Mouse (Mus musculus): ENCODE measurements around the gene Ntf3.

Gene Ntf3

GRCm38 (mm10) chr6:126159279-126160066 lies 7.2 kb downstream of the Ntf3 start:
- DNase-seq (ENCODE audit: low spot score in 2 of 2) = no peak

- DNase-seq (ENCODE audit: low spot score in 2 of 2) = no peak
Measured at GRCm38 (mm10) chr6:126155928-126156327, 10.8 kb downstream of the Ntf3 start.

- DNase-seq (ENCODE audit: low spot score in 2 of 2) = no peak
Measured at GRCm38 (mm10) chr6:126154372-126154982, 12.2 kb downstream of the Ntf3 start.

DNA sequence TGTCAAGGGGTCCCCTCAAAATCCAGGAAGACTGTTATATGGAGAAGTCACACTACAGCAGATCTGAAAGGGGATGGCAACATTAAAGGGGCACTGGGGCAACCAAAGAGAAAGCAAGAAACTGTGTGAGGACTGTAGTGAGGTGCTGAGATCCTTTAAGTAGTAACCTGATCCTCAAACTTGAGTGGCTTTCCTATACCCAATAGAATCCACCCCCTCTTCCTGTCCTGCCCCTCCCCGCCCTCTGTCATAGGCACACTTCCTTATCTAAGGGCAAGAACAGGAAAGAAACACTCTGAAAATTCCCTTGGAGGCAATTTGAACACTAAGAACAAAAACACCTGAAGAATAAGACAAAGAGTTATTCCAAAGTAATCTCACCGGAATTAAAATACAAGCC lies 13.6 kb downstream of the Ntf3 start:
- DNase-seq (ENCODE audit: low spot score in 2 of 2) = no peak

DNA sequence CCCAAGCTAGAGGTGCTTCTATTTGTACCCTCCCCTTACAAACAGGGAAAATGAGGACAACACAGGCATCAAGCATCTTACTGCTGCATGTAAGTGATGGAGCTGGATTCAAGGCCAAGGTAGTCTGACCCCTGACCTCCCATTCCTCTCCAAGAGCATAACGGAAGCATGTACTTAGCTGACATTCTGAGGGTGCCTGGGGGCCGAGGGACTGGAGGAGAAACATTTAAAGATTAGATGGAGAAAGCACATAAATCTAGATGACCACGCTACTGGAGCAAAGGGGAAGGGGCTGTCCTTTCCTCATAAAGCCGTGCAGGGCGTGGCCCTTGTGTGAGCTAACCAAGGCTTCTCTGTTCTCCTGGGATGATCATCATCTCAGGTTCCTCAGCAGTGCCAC lies 23.1 kb downstream of the Ntf3 start:
- no peak for DNase-seq (ENCODE audit: low spot score in 2 of 2)

DNA sequence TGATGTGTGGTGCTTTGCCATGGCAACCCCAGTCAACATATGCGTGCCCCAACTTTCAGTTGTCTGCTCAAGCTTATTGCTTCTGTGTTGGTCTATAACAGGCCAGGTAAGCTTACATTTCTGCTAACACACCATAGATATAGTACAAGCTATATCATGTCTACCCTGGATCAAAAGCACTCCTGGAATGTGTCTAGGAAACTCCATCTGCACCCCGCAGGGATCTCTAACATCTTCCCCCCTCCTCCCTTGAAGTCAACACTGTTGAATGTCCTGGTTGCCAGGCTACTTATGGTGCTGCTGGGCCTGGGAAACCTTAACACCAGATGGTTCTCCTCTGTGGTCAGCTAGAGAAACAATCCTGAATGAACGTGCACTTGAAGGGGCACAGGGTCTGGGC lies 24.0 kb downstream of the Ntf3 start:
- DNase-seq (ENCODE audit: low spot score in 2 of 2) = no peak

GRCm38 (mm10) chr6:126142021-126142554 lies 24.6 kb downstream of the Ntf3 start:
- DNase-seq (ENCODE audit: low spot score in 2 of 2) = no peak

DNA sequence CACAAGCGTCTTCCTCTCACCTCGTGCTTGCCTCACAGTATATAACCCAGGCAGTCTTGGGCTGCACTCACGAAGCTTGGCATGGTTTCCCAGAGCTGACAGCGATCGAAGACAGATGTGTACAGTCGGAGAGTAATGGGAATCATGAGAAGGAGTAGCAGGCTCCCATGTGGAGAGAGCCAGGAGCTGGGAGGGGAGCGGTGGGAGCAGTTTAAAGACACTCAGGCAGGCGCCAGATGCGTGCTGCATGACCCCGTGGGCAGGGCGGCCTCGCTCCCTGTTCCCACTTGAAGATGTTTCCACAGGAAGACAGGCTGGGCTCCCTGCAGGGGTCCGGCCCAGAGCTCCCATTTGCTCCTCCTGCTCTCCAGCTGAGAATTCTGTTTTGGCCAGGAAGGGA lies 25.2 kb downstream of the Ntf3 start:
- DNase-seq (ENCODE audit: low spot score in 2 of 2) = no peak

DNA sequence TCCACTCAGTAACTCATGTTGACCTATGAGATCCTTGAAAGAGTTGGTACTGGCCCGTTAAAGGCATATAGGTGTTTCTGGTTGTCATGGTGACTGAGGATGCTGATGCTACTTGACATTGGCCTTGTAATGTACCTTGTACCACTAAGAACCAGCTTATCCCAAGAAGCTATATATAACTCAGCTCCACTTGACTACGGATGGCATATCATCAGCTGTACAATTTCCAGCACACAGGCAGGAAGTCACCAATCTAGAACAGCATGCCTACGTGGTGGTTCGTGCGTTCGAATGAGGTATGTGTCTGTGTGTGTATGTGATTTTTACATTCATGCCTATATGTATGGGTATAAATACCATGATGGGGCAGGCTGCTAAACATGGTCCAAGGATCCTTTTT lies 25.7 kb downstream of the Ntf3 start:
- DNase-seq (ENCODE audit: low spot score in 2 of 2) = no peak

DNA sequence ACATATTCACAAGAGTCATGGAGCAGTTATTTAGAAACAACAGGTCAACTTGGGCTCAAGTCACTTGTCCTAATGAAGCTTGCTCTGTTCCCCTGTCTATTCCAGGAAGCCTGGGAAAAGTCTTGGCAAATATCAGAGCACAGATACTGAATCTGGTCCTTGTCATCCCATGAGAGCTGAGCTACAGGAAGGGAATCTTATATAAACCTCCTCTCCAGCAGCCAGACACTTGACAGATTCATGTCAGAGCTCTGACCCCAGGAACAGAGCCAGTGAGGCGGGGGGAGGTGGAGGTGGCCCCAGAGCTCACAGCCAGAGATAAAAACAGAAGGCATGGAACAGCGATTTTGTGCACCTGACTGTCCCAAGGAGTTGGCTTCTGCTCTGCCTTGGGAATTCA lies 26.3 kb downstream of the Ntf3 start:
- no peak for DNase-seq (ENCODE audit: low spot score in 2 of 2)

- DNase-seq (ENCODE audit: low spot score in 2 of 2) = no peak
Measured at GRCm38 (mm10) chr6:126134155-126134906, 32.4 kb downstream of the Ntf3 start.

DNA sequence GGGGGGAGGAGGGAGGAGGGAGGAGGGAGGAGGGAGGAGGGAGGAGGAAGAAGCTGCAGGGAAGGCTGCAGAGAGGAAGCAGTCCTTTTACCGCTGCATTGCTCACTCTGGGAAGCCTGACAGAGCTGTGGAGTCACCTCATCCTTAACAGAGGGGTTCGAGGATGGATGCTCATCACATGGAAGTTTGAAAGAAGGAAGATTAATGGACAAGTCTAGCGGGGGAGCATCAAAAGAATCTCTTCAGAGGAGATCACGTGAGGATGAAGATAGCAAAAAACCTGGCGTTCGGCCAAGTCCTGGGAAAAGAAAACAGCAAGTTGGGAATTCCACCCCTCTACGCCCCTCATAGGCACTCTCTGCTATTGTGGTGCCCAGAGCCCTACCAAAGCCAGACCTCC lies 38.5 kb downstream of the Ntf3 start:
- DNase-seq (ENCODE audit: low spot score in 2 of 2) = no peak

DNA sequence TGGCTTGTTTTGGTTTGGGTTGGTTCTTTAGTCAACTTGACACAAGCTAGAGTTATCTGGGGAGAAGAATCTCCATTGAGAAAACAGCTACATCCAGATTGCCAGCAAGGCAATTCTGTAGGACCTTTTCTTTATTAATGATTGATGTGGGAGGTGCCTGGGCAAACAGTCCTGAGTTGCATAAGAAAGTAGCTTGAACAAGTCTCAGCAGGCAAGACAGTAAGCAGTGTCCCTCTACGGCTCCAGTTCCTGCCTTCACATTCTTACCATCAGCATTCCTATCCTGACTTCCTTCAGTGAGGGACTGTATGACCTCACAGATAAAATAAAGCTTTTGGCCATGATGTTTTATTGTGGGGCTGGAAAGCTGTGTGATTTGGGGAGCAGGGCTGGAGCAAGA lies 48.5 kb downstream of the Ntf3 start:
- DNase-seq (ENCODE audit: low spot score in 2 of 2) = no peak

- DNase-seq (ENCODE audit: low spot score in 2 of 2) = no peak
Measured at GRCm38 (mm10) chr6:126117191-126117590, 49.5 kb downstream of the Ntf3 start.

DNA sequence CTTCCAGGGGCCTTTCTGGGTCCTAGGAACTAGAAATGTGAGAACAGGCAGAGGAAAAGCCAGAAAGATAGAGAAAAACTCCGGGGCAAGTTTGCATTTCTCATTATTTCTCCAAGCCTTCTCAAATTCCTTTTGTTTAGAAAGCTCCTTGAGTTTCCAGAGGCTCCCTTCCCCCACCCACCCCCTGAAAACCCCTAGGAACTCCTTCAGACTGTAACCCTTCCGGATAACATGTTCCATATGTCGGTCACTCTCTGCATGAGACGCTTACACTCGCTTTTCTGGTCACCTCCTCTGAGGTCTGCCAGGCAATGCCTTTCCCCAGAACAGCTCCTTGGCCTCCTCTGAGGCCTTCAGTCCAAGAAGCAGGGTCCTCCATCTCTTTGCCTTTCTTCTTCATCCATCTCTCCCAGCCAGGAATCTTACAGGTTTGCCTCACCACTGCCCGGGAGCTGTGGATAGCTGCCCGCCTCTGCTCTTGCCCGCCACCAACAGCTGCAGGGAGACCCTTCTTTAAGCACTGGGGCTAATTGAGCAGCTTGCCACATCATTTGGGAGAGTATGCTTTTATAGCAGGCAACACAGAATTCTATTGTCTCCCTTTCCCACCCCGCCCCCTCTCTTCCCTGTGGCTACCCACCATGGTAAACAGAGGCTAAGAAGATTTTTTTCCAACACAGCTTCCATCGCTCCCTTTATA lies 51.6 kb downstream of the Ntf3 start:
- DNase-seq (ENCODE audit: low spot score in 2 of 2) = no peak

DNA sequence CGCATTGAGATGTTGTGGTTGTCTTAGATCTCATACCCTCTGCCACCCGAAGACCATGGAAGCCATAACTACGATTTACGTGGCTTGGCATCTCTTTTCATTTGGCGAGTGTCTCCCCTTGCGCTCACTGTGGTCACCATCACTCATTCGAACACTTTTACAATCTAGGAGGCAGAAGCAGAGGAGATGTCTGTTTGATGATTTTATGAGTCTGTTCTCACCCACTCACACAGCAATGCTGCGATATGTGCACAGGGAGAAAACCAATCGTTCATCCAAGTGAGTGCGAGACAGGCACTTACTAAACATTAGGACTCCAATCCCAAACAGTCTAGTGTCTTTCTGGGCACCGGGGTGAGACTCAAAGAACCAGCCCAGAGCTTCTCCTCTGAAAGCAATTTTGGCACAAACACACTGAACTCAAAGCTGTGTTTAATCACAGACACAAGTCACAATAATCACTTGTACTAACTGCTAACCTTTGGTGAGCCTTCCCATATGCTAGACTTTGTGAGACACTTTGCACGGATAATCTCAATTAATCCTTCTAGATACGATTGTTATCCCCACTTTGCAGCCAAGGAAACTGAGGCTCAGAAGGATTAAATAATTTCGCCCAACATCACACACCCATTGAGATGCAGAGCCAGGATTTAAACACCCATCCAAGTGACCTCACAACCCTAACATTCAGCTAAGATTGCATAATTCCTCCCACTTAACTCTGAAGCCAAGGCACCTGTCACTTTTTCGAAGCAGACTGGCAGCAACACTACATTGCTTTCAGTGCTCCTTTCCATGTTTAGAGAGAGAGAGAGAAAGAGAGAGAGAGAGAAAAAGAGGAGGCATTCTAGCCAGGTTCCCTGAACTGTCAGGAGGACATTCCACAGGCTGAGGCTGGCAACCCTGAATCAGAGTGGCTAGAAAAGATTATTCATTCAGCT lies 55.5 kb downstream of the Ntf3 start:
- no peak for DNase-seq (ENCODE audit: low spot score in 2 of 2)

GRCm38 (mm10) chr6:126109184-126109583 lies 57.5 kb downstream of the Ntf3 start:
- DNase-seq (ENCODE audit: low spot score in 2 of 2) = no peak

- DNase-seq (ENCODE audit: low spot score in 2 of 2) = no peak
Measured at GRCm38 (mm10) chr6:126108771-126109170, 57.9 kb downstream of the Ntf3 start.

DNA sequence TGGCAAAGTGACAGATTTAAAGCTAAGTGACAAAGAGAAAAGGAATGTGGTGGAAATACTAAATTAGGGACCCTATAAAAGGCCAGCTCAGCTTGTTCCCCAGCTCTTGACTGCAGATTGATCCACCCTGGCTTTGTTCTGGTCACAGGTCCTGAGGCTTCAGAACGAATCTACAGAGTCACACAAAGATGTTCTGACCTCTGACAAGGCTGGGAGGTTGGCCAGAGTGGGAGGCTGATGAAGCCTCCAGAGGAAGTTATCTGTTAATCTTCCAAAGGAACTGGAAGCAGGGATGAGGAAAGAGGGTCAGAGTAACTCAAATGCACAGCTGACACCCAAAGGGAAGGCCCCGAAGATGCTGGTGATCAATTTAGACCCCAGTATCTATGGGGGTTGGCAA lies 59.3 kb downstream of the Ntf3 start:
- no peak for DNase-seq (ENCODE audit: low spot score in 2 of 2)

DNA sequence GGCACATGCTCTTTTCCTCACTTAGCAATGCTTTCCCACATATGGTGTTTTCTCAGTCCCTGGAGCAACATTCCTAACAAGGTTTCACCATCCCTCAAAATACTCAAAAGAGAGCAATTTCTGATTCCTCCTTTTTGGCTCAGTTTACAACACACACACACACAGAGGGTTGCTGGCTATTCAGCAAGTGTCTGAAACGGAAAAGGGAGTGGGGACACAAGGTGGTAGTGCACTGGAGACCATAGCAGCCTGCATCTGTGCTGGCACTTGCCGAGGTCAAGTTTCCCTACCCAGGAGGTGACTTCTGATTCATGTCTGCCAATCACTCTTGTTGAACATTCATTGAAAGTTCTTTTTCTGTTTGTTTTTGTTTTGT lies 59.9 kb downstream of the Ntf3 start:
- no peak for DNase-seq (ENCODE audit: low spot score in 2 of 2)

Data from right cerebral cortex, postnatal 36 days (tissue).